ENCODE assay signal across 9 mouse cellular contexts in the genomic region with DNA sequence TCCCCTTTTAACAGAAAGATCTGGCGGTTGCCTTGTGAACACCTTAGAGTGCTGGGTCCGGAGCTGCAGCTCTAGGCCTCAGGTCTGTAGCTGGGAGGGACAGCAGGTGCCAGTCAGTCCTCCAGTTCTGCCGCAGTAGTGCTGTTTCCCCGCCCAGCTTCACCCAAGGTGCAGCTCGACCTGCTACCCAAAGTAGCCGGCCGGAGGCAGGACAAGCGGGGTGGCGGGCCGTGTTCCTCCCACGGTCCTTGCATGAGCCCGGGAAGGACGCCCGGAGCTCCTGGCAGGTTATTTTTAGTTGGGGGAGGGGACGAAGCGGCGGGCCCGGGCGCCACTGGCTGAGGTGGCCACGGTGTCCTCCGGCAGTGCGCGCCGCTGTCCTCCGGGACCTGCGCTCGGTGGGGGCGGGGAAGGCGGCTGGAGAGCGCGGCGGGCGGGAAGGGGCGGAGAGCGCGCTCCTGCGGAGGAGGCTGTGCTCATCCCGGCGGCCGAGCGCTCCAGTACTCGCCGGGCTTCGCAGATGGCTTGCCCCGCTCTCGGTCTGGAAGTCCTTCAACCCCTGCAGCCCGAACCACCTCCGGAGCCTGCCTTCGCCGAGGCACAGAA. TPM values are rescaled to one million over a fixed set of nuclear protein-coding genes. Genes with fewer than 3 reads are reported as not detected.
DNase-seq lines count a peak whose midpoint lies in the region; ATAC-seq lines count a peak whose summit lies in the region.
"Had no signal": no experiment of that assay in that cellular context is flagged by ENCODE, and none has a peak within 500 bp of the region (broad histone marks: within the 10 kb centered on the region; RNA-seq: fewer than 3 reads in every experiment).

A gene (plus strand): TSS at position 438 of the 606 bp plus-strand sequence.

- WGBS in neural tube, embryonic 11.5 days: under 1% methylated on average over 25 of the region's 50 CpGs
- 1% methylated on average over 42 of the region's 50 CpGs for WGBS in midbrain, embryonic 12.5 days

- peak within 1 kb of the TSS; percentile 81 for H3K9ac ChIP-seq in neural tube, embryonic 11.5 days (ENCODE audit: low read length)
- H3K9ac ChIP-seq in midbrain, embryonic 12.5 days (replicated peaks): peak within 1 kb of the TSS; percentile 58

- H3K27me3 ChIP-seq in neural tube, embryonic 11.5 days (ENCODE audit: control insufficient read depth, insufficient read depth, low read length): 0 out of 2 replicates have a peak, but pooled peaks cover 4% of the 10 kb centered on the region
- H3K27me3 ChIP-seq in midbrain, embryonic 12.5 days: peaks cover 19% of the 10 kb centered on the region

- peak; percentile 87 for ATAC-seq in neural tube, embryonic 11.5 days (ENCODE audit: insufficient read depth, low FRiP score, low TSS enrichment)
- peak; percentile 74 for ATAC-seq in midbrain, embryonic 12.5 days (ENCODE audit: low FRiP score, low read depth)

- H3K36me3 ChIP-seq in neural tube, embryonic 11.5 days (ENCODE audit: control insufficient read depth, insufficient read depth, low read length): no peaks in the 10 kb centered on the region
- no peaks in the 10 kb centered on the region for H3K36me3 ChIP-seq in midbrain, embryonic 12.5 days

- H3K4me2 ChIP-seq in neural tube, embryonic 11.5 days (ENCODE audit: low read depth): peak within 1 kb of the TSS; percentile 79
- H3K4me2 ChIP-seq in midbrain, embryonic 12.5 days (replicated peaks): peak within 1 kb of the TSS; percentile 74

- DNase-seq in neural tube, embryonic 11.5 days (ENCODE audit: low spot score): peak; percentile 80
- no peak for DNase-seq in neural tube, embryonic 10.5 days (ENCODE audit: extremely low spot score, low spot score)
- peak; percentile 76 for DNase-seq in embryo, embryonic 9.5 days (ENCODE audit: extremely low spot score)
- DNase-seq in heart, adult 11 months: peak; percentile 99
- DNase-seq in kidney, adult 11 months: peak; percentile 76
- peak; percentile 57 for DNase-seq in left cerebral cortex, postnatal 4 days
- peak; percentile 37 for DNase-seq in testis, postnatal 14 days (ENCODE audit: low spot score)

- H3K4me3 ChIP-seq in neural tube, embryonic 11.5 days (ENCODE audit: low read depth, low read length): peak within 1 kb of the TSS; percentile 72
- peak within 1 kb of the TSS; percentile 55 for H3K4me3 ChIP-seq in midbrain, embryonic 12.5 days

- H3K27ac ChIP-seq in neural tube, embryonic 11.5 days (ENCODE audit: low read depth, low read length): peak within 1 kb of the TSS; percentile 60
- H3K27ac ChIP-seq in midbrain, embryonic 12.5 days (replicated peaks): peak within 1 kb of the TSS; percentile 63
- H3K27ac ChIP-seq: macrophage had no signal

- no peaks in the 10 kb centered on the region for H3K9me3 ChIP-seq in neural tube, embryonic 11.5 days (ENCODE audit: control insufficient read depth, low read length)
- H3K9me3 ChIP-seq in midbrain, embryonic 12.5 days: no peaks in the 10 kb centered on the region

- peaks cover 10% of the 10 kb centered on the region for H3K4me1 ChIP-seq in neural tube, embryonic 11.5 days (ENCODE audit: control insufficient read depth, insufficient read depth, low read length)
- H3K4me1 ChIP-seq in midbrain, embryonic 12.5 days: peaks cover 32% of the 10 kb centered on the region

- intact Hi-C loops in left cerebral cortex, postnatal 4 days (cut with DNase I): no loop called here

RNA-seq across cellular contexts. Expression of the gene that starts here (rescaled TPM):
- 83.7 and 96.1 TPM in 2 replicates for polyA plus RNA-seq in neural tube, embryonic 11.5 days (2014; fragmentation: Nextera tagmentation; extraction: Ambion mirVana)
- 100 to 1,000 TPM; 203 to 223 TPM for total RNA-seq in left cerebral cortex, postnatal 4 days (2021)
- polyA plus RNA-seq in midbrain, embryonic 12.5 days (2016; fragmentation: Nextera tagmentation; extraction: Ambion mirVana): 37.8 and 41.5 TPM in 2 replicates
- polyA plus RNA-seq: macrophage had no signal
